Comparison of ENCODE assay signal across 14 mouse cellular contexts in the genomic region with DNA sequence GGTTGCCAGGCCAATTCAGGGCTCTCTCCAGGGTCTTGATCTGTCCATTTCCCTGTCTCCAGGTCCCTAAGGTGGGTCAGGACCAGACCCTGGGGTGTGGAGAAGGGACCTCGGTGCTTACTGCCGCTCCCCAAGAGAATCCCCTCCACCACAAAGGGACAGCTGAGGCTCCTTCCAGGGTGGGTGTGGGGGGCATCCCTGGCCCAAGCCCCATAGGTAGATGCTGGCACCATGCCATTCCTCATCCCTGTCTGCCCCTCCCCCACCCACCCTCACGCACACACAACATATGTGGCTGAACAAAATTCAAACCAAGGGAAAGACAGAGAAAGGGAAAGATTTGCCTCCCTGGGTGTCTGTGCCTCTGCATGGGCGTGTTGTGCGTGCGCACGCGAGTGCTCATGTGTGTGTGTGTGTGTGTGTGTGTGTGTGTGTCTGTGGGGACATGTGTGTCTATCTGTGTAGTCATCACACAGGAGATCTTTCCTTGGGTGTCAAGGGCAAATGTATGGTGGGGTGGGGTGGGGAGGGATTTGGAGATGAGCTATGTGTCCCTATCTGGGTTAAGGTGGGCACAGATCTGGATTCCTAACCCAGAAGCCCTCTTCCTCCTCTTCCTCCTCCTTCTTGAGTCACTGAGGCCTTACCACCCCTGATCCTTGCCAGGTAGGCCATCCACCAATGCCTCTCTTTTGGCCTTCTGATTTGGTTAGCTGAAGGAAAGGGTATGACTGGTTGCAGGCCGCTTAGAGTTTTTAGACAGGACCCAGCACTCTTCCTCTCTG. TPM values are rescaled to one million over a fixed set of nuclear protein-coding genes. Genes with fewer than 3 reads are reported as not detected.
A peak's percentile ranks its signal among the peaks of the same experiment; 100 is the strongest.
DNase-seq lines count a peak whose midpoint lies in the region; ATAC-seq and TF ChIP-seq lines count a peak whose summit lies in the region.
"Had no signal": no experiment of that assay in that cellular context is flagged by ENCODE, and none has a peak within 500 bp of the region (broad histone marks: within the 10 kb centered on the region; RNA-seq: fewer than 3 reads in every experiment).

No protein-coding gene starts in this region.

- H3K36me3 ChIP-seq in forebrain, embryonic 14.5 days (ENCODE audit: control insufficient read depth, insufficient read depth, low read length) = 0 out of 2 replicates have a peak, but pooled peaks cover 16% of the 10 kb centered on the region
- no peaks in the 10 kb centered on the region for H3K36me3 ChIP-seq in midbrain, embryonic 14.5 days (ENCODE audit: control insufficient read depth, insufficient read depth, low read length)
- H3K36me3 ChIP-seq in stomach, postnatal 0 days (ENCODE audit: control insufficient read depth, insufficient read depth, low read length) = no peaks in the 10 kb centered on the region
- H3K36me3 ChIP-seq: liver, embryonic 13.5 days had no signal

- H3K9me3 ChIP-seq in forebrain, embryonic 14.5 days (replicated peaks; ENCODE audit: control insufficient read depth, low read length) = no peaks in the 10 kb centered on the region
- H3K9me3 ChIP-seq in midbrain, embryonic 14.5 days (ENCODE audit: control insufficient read depth, low read length) = no peaks in the 10 kb centered on the region
- no peaks in the 10 kb centered on the region for H3K9me3 ChIP-seq in stomach, postnatal 0 days (ENCODE audit: control insufficient read depth, low read length)
- H3K9me3 ChIP-seq: liver, embryonic 13.5 days had no signal

- H3K27ac ChIP-seq in forebrain, embryonic 14.5 days (ENCODE audit: low read depth, low read length) = peak overlapping the region; percentile 90
- H3K27ac ChIP-seq in midbrain, embryonic 14.5 days (replicated peaks; ENCODE audit: low read depth, low read length) = peak overlapping the region; percentile 57
- no peak overlapping the region for H3K27ac ChIP-seq in stomach, postnatal 0 days (replicated peaks)
- H3K27ac ChIP-seq: liver, embryonic 13.5 days had no signal

- no peak for TF ChIP-seq CTCF in stomach, postnatal 0 days (IDR thresholded peaks at IDR 0.05; ENCODE audit: low read depth)

- peak; percentile 15; the same call in 1 of the 2 replicates for ATAC-seq in forebrain, embryonic 14.5 days
- ATAC-seq in midbrain, embryonic 14.5 days (ENCODE audit: low FRiP score, low TSS enrichment) = 0 out of 2 replicates have a peak, but pooled peaks have one; percentile 35
- no peak for ATAC-seq in stomach, postnatal 0 days (ENCODE audit: low FRiP score, low TSS enrichment)
- ATAC-seq: intestine, postnatal 0 days had no signal

- peak overlapping the region; percentile 33; the same call in 1 of the 2 replicates for H3K9ac ChIP-seq in forebrain, embryonic 14.5 days (ENCODE audit: low read length)
- no peak overlapping the region for H3K9ac ChIP-seq in midbrain, embryonic 14.5 days (replicated peaks; ENCODE audit: low read length)
- H3K9ac ChIP-seq in stomach, postnatal 0 days (ENCODE audit: low read length) = no peak overlapping the region
- H3K9ac ChIP-seq: liver, embryonic 13.5 days had no signal

- 18% methylated on average over 9 of the region's 9 CpGs for WGBS in forebrain, embryonic 14.5 days
- 32% methylated on average over 9 of the region's 9 CpGs for WGBS in midbrain, embryonic 14.5 days
- 31% methylated on average over 9 of the region's 9 CpGs for WGBS in stomach, postnatal 0 days

- peak; percentile 67 for DNase-seq in cerebellum, adult 11 months
- no peak for DNase-seq in cerebellum, adult 9-10 months
- peak; percentile 83 for DNase-seq in cerebellum, adult 11-12 months
- DNase-seq in forebrain, embryonic 14.5 days (ENCODE audit: low spot score) = peak; percentile 67
- DNase-seq in midbrain, embryonic 14.5 days = peak; percentile 45
- DNase-seq in T-cell, adult 2 months (ENCODE audit: low spot score) = no peak
- no peak for DNase-seq in stomach, postnatal 0 days (ENCODE audit: low spot score)
- DNase-seq in thymus, postnatal 14 days = no peak
- DNase-seq: adrenal gland, postnatal 36 days; kidney, postnatal 25 days; liver, embryonic 13.5 days; lung, postnatal 10 days had no signal

- H3K27me3 ChIP-seq in forebrain, embryonic 14.5 days (replicated peaks; ENCODE audit: control insufficient read depth, insufficient read depth, low read length) = peaks cover 77% of the 10 kb centered on the region
- peaks cover 91% of the 10 kb centered on the region for H3K27me3 ChIP-seq in midbrain, embryonic 14.5 days (ENCODE audit: control insufficient read depth, insufficient read depth, low read length)
- peaks cover 59% of the 10 kb centered on the region for H3K27me3 ChIP-seq in stomach, postnatal 0 days (ENCODE audit: control insufficient read depth, insufficient read depth, low read length)

- peak overlapping the region; percentile 13; the same call in 1 of the 2 replicates for H3K4me3 ChIP-seq in forebrain, embryonic 14.5 days (ENCODE audit: low read depth, low read length)
- H3K4me3 ChIP-seq in midbrain, embryonic 14.5 days (replicated peaks; ENCODE audit: low read depth, low read length) = no peak overlapping the region
- no peak overlapping the region for H3K4me3 ChIP-seq in stomach, postnatal 0 days (ENCODE audit: low read depth, low read length)
- H3K4me3 ChIP-seq: liver, embryonic 13.5 days had no signal

- H3K4me2 ChIP-seq in forebrain, embryonic 14.5 days (ENCODE audit: low read length) = peak overlapping the region; percentile 38
- peak overlapping the region; percentile 12; the same call in 1 of the 2 replicates for H3K4me2 ChIP-seq in midbrain, embryonic 14.5 days (ENCODE audit: low read length)
- no peak overlapping the region for H3K4me2 ChIP-seq in stomach, postnatal 0 days (replicated peaks; ENCODE audit: low read depth)
- H3K4me2 ChIP-seq: liver, embryonic 13.5 days had no signal

- peaks cover 18% of the 10 kb centered on the region for H3K4me1 ChIP-seq in forebrain, embryonic 14.5 days (ENCODE audit: control insufficient read depth, insufficient read depth, low read length)
- peaks cover 17% of the 10 kb centered on the region; the same call in 1 of the 2 replicates for H3K4me1 ChIP-seq in midbrain, embryonic 14.5 days (ENCODE audit: control insufficient read depth, insufficient read depth, low read length)
- H3K4me1 ChIP-seq in stomach, postnatal 0 days (replicated peaks; ENCODE audit: control insufficient read depth, insufficient read depth) = no peaks in the 10 kb centered on the region; the same call in 1 of the 2 replicates

- TF ChIP-seq EP300 in stomach, postnatal 0 days (optimal IDR thresholded peaks at IDR 0.05) = no peak

RNA-seq across cellular contexts. Expression of gene Neurod2, which starts 0.7 kb away (rescaled TPM):
- 64.1 and 90.9 TPM in 2 replicates for polyA plus RNA-seq in forebrain, embryonic 14.5 days (2014; fragmentation: Nextera tagmentation; extraction: Ambion mirVana)
- 10.9 and 12.7 TPM in 2 replicates for polyA plus RNA-seq in midbrain, embryonic 14.5 days (2014; fragmentation: Nextera tagmentation; extraction: Ambion mirVana)
- 0.02 and 0.08 TPM in 2 replicates for polyA plus RNA-seq in stomach, postnatal 0 days (2015; fragmentation: Nextera tagmentation; extraction: Ambion mirVana)
- polyA plus RNA-seq: heart, postnatal 0 days; intestine, postnatal 0 days; liver, embryonic 13.5 days had no signal

RNA-seq across cellular contexts. Expression of gene Ppp1r1b, which starts 18.1 kb away (rescaled TPM):
- polyA plus RNA-seq in forebrain, embryonic 14.5 days (2014; fragmentation: Nextera tagmentation; extraction: Ambion mirVana) = 33.1 and 42.2 TPM in 2 replicates
- 0.95 and 1.2 TPM in 2 replicates for polyA plus RNA-seq in midbrain, embryonic 14.5 days (2014; fragmentation: Nextera tagmentation; extraction: Ambion mirVana)
- polyA plus RNA-seq in stomach, postnatal 0 days (2015; fragmentation: Nextera tagmentation; extraction: Ambion mirVana) = 6.9 and 7.0 TPM in 2 replicates

RNA-seq across cellular contexts. Expression of gene Stard3, which starts 28.0 kb away (rescaled TPM):
- 43.8 and 46.6 TPM in 2 replicates for polyA plus RNA-seq in forebrain, embryonic 14.5 days (2014; fragmentation: Nextera tagmentation; extraction: Ambion mirVana)
- 34.5 and 36.0 TPM in 2 replicates for polyA plus RNA-seq in midbrain, embryonic 14.5 days (2014; fragmentation: Nextera tagmentation; extraction: Ambion mirVana)
- polyA plus RNA-seq in stomach, postnatal 0 days (2015; fragmentation: Nextera tagmentation; extraction: Ambion mirVana) = 24.9 TPM in 2 replicates

RNA-seq across cellular contexts. Expression of gene Tcap, which starts 53.5 kb away (rescaled TPM):
- polyA plus RNA-seq in forebrain, embryonic 14.5 days (2014; fragmentation: Nextera tagmentation; extraction: Ambion mirVana) = 0.23 TPM in 1 of 2 replicates, not detected in the other
- 0.31 TPM in 1 of 2 replicates, not detected in the other for polyA plus RNA-seq in midbrain, embryonic 14.5 days (2014; fragmentation: Nextera tagmentation; extraction: Ambion mirVana)
- polyA plus RNA-seq in stomach, postnatal 0 days (2015; fragmentation: Nextera tagmentation; extraction: Ambion mirVana) = 0.13 and 0.38 TPM in 2 replicates

RNA-seq across cellular contexts. Expression of gene Pnmt, which starts 56.1 kb away (rescaled TPM):
- 0.32 and 0.36 TPM in 2 replicates for polyA plus RNA-seq in forebrain, embryonic 14.5 days (2014; fragmentation: Nextera tagmentation; extraction: Ambion mirVana)
- 0.62 and 1.1 TPM in 2 replicates for polyA plus RNA-seq in midbrain, embryonic 14.5 days (2014; fragmentation: Nextera tagmentation; extraction: Ambion mirVana)
- polyA plus RNA-seq in stomach, postnatal 0 days (2015; fragmentation: Nextera tagmentation; extraction: Ambion mirVana) = not detected in 2 replicates
- polyA plus RNA-seq: heart, postnatal 0 days; intestine, postnatal 0 days; liver, embryonic 13.5 days had no signal

Comparison
In these comparisons a context has a peak if more than half of its experiments do, and no peak if none do; other contexts are left out.
1. DNase-seq: peak in cerebellum, adult 11 months (single experiment), cerebellum, adult 11-12 months (single experiment), forebrain, embryonic 14.5 days (single experiment) and midbrain, embryonic 14.5 days (single experiment); none in cerebellum, adult 9-10 months (single experiment), T-cell, adult 2 months (single experiment), stomach, postnatal 0 days (single experiment) and thymus, postnatal 14 days (single experiment).
2. RNA of gene Neurod2, which starts 0.7 kb away (polyA plus RNA-seq): 64.1 to 90.9 TPM in forebrain, embryonic 14.5 days and 10.9 to 12.7 TPM in midbrain, embryonic 14.5 days; 0.02 to 0.08 TPM in stomach, postnatal 0 days; every median in the first group is over 10 times any median in the second.